Mouse (Mus musculus) liver, embryonic 12.5 days (tissue): Measurements from ENCODE around the gene Ccdc114. TPM values are rescaled to one million over a fixed set of nuclear protein-coding genes. Genes with fewer than 3 reads are reported as not detected.
"Not testable (repeated sequence)": the region's sequence is repeated elsewhere in the genome, so short reads cannot be mapped to it uniquely, and the experiment has no call there.

Source experiments
- ATAC-seq: fragments of 200-750 bp; cut with Nextera tagmentation; 2 replicates; pipeline ENCODE4 v1.8.0; 2017; ENCODE audit warnings: moderate number of reproducible peaks, mild to moderate bottlenecking, moderate library complexity
- H3K27ac ChIP-seq: fragments of 300-500 bp; sonication (generic); 2 replicates; pipeline ENCODE4 v1.5.1; 2016; ENCODE audit warnings: mild to moderate bottlenecking
- H3K27me3 ChIP-seq: fragments of 300-500 bp; sonication (generic); replicated peaks from 2 replicates; pipeline ENCODE4 v1.6.1; 2016; ENCODE audit warnings: mild to moderate bottlenecking, moderate library complexity
- H3K36me3 ChIP-seq: fragments of 300-500 bp; sonication (generic); 2 replicates; pipeline ENCODE4 v1.6.1; 2016; ENCODE audit warnings: mild to moderate bottlenecking, moderate library complexity
- H3K4me1 ChIP-seq: fragments of 300-500 bp; sonication (generic); 2 replicates; pipeline ENCODE4 v1.6.1; 2016
- H3K4me2 ChIP-seq: fragments of 300-500 bp; sonication (generic); 2 replicates; pipeline ENCODE4 v1.6.1; 2016; ENCODE audit warnings: mild to moderate bottlenecking, moderate library complexity
- H3K4me3 ChIP-seq: fragments of 300-500 bp; sonication (generic); 2 replicates; pipeline ENCODE4 v1.5.1; 2016; ENCODE audit warnings: mild to moderate bottlenecking, moderate library complexity
- H3K9ac ChIP-seq: fragments of 300-500 bp; sonication (generic); 2 replicates; pipeline ENCODE4 v1.6.1; 2016; ENCODE audit warnings: mild to moderate bottlenecking, moderate library complexity
- H3K9me3 ChIP-seq: fragments of 300-500 bp; sonication (generic); replicated peaks from 2 replicates; pipeline ENCODE4 v1.6.1; 2016; ENCODE audit warnings: mild to moderate bottlenecking, moderate library complexity
- WGBS: fragments of 180-500 bp; shearing (Covaris S2); methylation state at CpG from one replicate; pipeline ENCODE4 v1.1.7; 2016; ENCODE audit not compliant: insufficient replicate concordance; 5-methylcytosine and 5-hydroxymethylcytosine counted together
- polyA plus RNA-seq: library from polyadenylated mRNA; unstranded; fragments of >200 nt; fragmentation: Nextera tagmentation; extraction: Ambion mirVana; gene quantifications from 2 replicates; pipeline ENCODE4 v1.2.1, GENCODE M21; 2016

The Ccdc114 gene
- polyA plus RNA-seq, 1 experiment from 2014 or later = 1.6 TPM

DNA sequence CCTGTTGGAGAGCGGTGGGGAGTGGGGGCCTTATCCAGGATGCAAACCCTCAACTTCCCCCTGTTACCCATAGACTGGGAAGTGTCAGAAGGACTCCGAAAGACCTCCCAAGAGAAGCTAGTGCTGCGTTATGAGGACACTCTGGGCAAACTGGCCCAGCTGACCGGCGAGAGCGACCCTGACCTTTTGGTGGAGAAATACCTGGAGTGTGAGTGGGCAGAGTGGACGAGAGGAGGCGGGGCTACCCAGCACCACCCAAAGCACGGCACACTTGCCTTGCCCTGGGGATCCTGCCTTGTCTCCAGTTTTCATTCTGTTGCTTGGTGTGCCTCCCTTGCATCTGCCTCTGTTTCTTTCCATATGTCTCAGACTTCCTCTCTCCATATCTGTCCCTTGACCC is 18.1 kb downstream of the Ccdc114 start:
- no peak overlapping the region for H3K9ac ChIP-seq
- no peak for ATAC-seq
- WGBS = 54% methylated on average over 9 of the region's 9 CpGs

GRCm38 (mm10) chr7:45943280-45943679 is 19.4 kb downstream of the Ccdc114 start:
- H3K4me2 ChIP-seq, H3K9me3 ChIP-seq, H3K36me3 ChIP-seq, H3K9ac ChIP-seq, H3K4me1 ChIP-seq, H3K27me3 ChIP-seq, H3K27ac ChIP-seq, H3K4me3 ChIP-seq, ATAC-seq: not testable (repeated sequence)
- 47% methylated on average over 1 of the region's 1 CpGs for WGBS

More for the DNA sequence above, 18.1 kb downstream of the Ccdc114 start:
- H3K9me3 ChIP-seq = no peaks in the 10 kb centered on the region
- H3K36me3 ChIP-seq = no peaks in the 10 kb centered on the region
- no peaks in the 10 kb centered on the region for H3K27me3 ChIP-seq
- no peak overlapping the region for H3K4me3 ChIP-seq
- no peaks in the 10 kb centered on the region for H3K4me1 ChIP-seq
- H3K4me2 ChIP-seq = no peak overlapping the region
- H3K27ac ChIP-seq = no peak overlapping the region

GRCm38 (mm10) chr7:45949061-45949460 is 25.2 kb downstream of the Ccdc114 start:
- no peak overlapping the region for H3K27ac ChIP-seq
- H3K4me1 ChIP-seq = no peaks in the 10 kb centered on the region
- H3K4me2 ChIP-seq = no peak overlapping the region
- H3K9me3 ChIP-seq = no peaks in the 10 kb centered on the region
- no peak overlapping the region for H3K9ac ChIP-seq
- H3K4me3 ChIP-seq = no peak overlapping the region
- no peaks in the 10 kb centered on the region for H3K27me3 ChIP-seq
- 68% methylated on average over 4 of the region's 4 CpGs for WGBS
- no peaks in the 10 kb centered on the region for H3K36me3 ChIP-seq
- ATAC-seq = no peak

GRCm38 (mm10) chr7:45956611-45957010 is 32.7 kb downstream of the Ccdc114 start:
- ATAC-seq = no peak
- Histone ChIP-seq H3K36me3 (no peaks in the 10 kb centered on the region), H3K4me1 (no peaks in the 10 kb centered on the region), H3K27ac (no peak overlapping the region), H3K4me3 (no peak overlapping the region), H3K9me3 (no peaks in the 10 kb centered on the region), H3K4me2 (no peak overlapping the region), H3K9ac (no peak overlapping the region), H3K27me3 (no peaks in the 10 kb centered on the region)
- WGBS = 39% methylated on average over 4 of the region's 4 CpGs

DNA sequence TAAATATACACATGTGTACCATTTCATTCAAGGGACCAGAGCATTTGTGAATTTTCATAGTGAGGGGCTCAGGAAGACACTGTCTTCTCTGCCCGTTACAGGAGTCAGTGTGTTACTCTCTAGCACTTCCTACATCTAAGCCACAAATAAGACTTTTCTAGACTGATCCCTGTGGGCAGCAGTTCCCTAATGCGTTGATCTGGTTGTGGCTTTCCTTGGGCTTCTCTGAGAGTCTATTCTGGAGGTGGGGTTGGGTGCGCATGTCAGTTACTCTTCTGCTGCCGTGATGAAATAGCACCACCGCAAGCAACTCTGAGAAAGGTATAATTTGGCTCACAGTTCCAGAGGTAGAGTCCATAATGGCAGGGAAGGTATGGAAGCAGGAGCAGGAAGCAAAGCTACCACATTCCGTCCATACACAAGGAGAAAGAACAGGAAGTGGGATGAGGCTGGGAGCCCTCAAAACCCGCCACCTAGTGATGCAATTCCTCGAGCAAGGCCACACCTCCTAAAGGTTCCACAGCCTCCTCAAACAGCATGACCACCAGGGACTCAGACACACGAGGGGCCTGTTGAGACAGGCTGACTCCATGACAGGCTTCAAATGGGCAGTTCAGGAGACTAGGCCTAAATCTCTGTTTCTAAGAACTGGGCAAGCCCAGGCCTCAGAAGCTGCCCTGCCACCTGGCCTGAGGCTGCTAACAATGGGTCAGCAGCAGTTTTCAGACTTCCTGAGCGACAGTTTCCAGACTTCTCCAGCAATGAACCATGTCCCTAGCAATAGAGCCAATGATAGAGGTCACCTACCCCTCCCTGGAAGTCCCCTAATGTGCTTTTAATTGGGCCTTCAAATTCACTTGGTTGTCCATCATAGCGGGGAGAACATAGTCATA is 48.2 kb downstream of the Ccdc114 start:
- H3K4me3 ChIP-seq = no peak overlapping the region
- WGBS = 56% methylated on average over 11 of the region's 11 CpGs
- H3K9ac ChIP-seq = no peak overlapping the region
- H3K27me3 ChIP-seq = no peaks in the 10 kb centered on the region
- no peaks in the 10 kb centered on the region for H3K4me1 ChIP-seq
- no peaks in the 10 kb centered on the region for H3K9me3 ChIP-seq
- no peaks in the 10 kb centered on the region for H3K36me3 ChIP-seq
- no peak for ATAC-seq
- H3K4me2 ChIP-seq = no peak overlapping the region
- no peak overlapping the region for H3K27ac ChIP-seq

GRCm38 (mm10) chr7:45973271-45973687 is 49.4 kb downstream of the Ccdc114 start:
- H3K4me2 ChIP-seq = no peak overlapping the region
- WGBS = 72% methylated on average over 6 of the region's 6 CpGs
- H3K27ac ChIP-seq = no peak overlapping the region
- no peak overlapping the region for H3K4me3 ChIP-seq
- H3K4me1 ChIP-seq = no peaks in the 10 kb centered on the region
- no peak overlapping the region for H3K9ac ChIP-seq
- no peaks in the 10 kb centered on the region for H3K9me3 ChIP-seq
- no peaks in the 10 kb centered on the region for H3K27me3 ChIP-seq
- ATAC-seq = no peak
- H3K36me3 ChIP-seq = no peaks in the 10 kb centered on the region

DNA sequence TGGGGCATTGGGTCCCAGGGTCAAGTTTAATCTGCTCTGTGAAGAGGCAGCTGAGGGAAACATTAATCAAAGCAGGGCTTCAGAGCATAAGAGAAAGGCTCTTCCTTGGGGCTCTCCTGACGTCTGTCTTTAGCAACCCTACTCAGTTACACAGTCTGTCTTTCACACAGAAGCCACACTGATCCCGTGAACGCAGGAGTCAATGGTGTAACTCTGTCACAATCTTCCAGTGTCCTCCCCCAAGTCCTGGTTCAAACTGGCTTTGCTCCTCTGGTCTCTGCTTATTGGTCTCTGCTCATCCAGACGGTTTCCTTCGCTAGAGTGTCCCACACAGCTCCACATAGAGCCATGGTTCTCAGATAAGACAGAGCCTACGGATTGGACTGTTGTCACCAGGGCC is 50.2 kb downstream of the Ccdc114 start:
- no peak overlapping the region for H3K27ac ChIP-seq
- ATAC-seq = peak; percentile 53; the same call in 1 of the 2 replicates
- H3K9ac ChIP-seq = no peak overlapping the region
- H3K4me2 ChIP-seq = no peak overlapping the region
- no peaks in the 10 kb centered on the region for H3K27me3 ChIP-seq
- H3K36me3 ChIP-seq = no peaks in the 10 kb centered on the region
- 31% methylated on average over 6 of the region's 6 CpGs for WGBS
- H3K4me3 ChIP-seq = no peak overlapping the region
- no peaks in the 10 kb centered on the region for H3K9me3 ChIP-seq
- H3K4me1 ChIP-seq = no peaks in the 10 kb centered on the region

DNA sequence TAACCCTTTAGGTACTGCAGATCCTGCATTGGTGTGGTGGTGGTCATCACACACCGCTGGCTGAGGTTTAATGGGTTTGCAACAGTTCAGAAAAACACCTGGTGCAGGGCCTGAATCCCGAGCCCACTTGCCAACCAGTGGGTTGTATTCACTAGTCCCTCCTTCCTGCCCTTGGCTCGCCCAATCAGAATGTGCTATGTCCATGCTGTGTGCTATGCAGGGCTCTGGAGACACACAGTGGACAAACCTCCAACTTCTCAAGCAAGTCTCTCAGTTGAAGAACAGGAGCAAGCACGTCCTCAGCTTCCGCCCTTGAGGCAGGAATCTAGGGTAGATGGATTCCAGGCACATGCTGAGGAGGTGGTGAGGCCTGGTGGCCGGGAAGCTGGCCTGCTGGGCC is 50.6 kb downstream of the Ccdc114 start:
- H3K4me3 ChIP-seq = no peak overlapping the region
- H3K36me3 ChIP-seq = no peaks in the 10 kb centered on the region
- 49% methylated on average over 6 of the region's 6 CpGs for WGBS
- no peaks in the 10 kb centered on the region for H3K9me3 ChIP-seq
- no peak for ATAC-seq
- no peak overlapping the region for H3K4me2 ChIP-seq
- H3K27ac ChIP-seq = no peak overlapping the region
- H3K4me1 ChIP-seq = no peaks in the 10 kb centered on the region
- no peak overlapping the region for H3K9ac ChIP-seq
- H3K27me3 ChIP-seq = no peaks in the 10 kb centered on the region

DNA sequence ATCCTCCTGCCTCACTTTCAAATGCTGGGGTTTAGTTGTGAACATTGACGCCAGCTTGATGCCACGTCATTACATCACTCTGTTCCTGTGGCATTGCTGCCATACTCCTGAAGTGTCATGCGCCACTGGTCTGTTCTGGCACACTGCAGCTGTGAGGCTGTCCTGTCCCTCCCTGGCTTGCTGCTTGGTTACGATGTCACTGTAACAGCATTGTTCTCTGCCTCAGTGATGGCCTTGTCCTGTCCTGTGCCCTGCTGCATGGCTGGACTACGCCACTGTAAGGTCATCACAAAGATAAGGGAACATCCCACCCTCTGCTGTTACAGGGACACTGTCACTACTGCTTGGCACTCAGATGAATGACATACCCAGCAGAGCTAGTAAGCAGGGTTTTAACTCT is 57.7 kb downstream of the Ccdc114 start:
- H3K4me1 ChIP-seq = no peaks in the 10 kb centered on the region
- WGBS = 71% methylated on average over 5 of the region's 5 CpGs
- no peaks in the 10 kb centered on the region for H3K9me3 ChIP-seq
- H3K4me2 ChIP-seq = no peak overlapping the region
- no peak overlapping the region for H3K27ac ChIP-seq
- H3K9ac ChIP-seq = no peak overlapping the region
- no peak overlapping the region for H3K4me3 ChIP-seq
- H3K36me3 ChIP-seq = no peaks in the 10 kb centered on the region
- no peak for ATAC-seq
- H3K27me3 ChIP-seq = no peaks in the 10 kb centered on the region

GRCm38 (mm10) chr7:45986893-45987292 is 63.0 kb downstream of the Ccdc114 start:
- ATAC-seq = no peak
- Histone ChIP-seq H3K4me1 (no peaks in the 10 kb centered on the region), H3K9ac (no peak overlapping the region), H3K27me3 (no peaks in the 10 kb centered on the region), H3K4me3 (no peak overlapping the region), H3K36me3 (no peaks in the 10 kb centered on the region), H3K4me2 (no peak overlapping the region), H3K27ac (no peak overlapping the region), H3K9me3 (no peaks in the 10 kb centered on the region)
- 58% methylated on average over 6 of the region's 6 CpGs for WGBS

DNA sequence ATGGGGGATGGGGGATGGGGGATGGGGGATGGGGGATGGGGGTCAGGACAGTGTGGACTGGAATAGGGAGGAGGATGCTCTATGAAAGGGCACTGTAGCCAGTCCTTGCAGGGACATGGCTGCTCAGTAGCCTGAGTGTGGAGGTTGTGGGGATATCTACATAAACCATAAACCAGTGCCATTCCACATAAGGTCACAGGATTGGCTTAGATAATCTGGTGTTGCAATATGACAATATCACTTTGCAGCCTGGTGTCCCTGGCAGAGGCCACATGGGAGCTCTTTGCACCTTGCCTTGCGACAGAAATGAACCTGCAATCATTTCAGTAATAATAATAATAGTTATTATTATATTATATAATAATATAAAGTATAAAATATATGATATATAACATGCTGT is 64.5 kb downstream of the Ccdc114 start:
- ATAC-seq = no peak
- WGBS = 74% methylated on average over 1 of the region's 1 CpGs

DNA sequence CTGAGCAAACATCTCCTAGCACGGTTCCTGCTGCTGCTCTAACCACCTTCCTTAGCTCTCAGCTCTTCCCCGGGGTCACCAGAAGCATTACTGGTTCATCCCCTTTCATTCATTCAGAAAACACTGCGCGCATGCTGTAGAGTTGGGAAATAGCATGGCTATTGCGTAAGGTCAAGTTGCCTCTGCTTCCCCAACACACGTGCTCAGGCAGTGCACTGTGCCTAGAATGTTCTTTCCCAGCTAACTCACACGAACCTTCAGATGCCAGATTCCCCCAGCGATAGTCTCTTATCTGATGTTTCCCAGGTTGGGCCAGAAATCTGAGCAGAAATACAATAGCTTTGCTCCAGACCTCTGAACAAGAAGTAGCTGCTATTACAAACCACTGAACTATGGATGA is 68.6 kb downstream of the Ccdc114 start:
- no peaks in the 10 kb centered on the region; the same call in 1 of the 2 replicates for H3K27me3 ChIP-seq
- no peak overlapping the region for H3K4me3 ChIP-seq
- no peak overlapping the region for H3K27ac ChIP-seq
- H3K9me3 ChIP-seq = no peaks in the 10 kb centered on the region
- WGBS = 56% methylated on average over 8 of the region's 8 CpGs
- no peak overlapping the region for H3K4me2 ChIP-seq
- H3K9ac ChIP-seq = no peak overlapping the region
- ATAC-seq = no peak
- no peaks in the 10 kb centered on the region for H3K4me1 ChIP-seq
- H3K36me3 ChIP-seq = 0 out of 2 replicates have a peak, but pooled peaks cover 4% of the 10 kb centered on the region

More for the DNA sequence above, 64.5 kb downstream of the Ccdc114 start:
- no peak overlapping the region for H3K9ac ChIP-seq
- no peaks in the 10 kb centered on the region for H3K36me3 ChIP-seq
- H3K27me3 ChIP-seq = no peaks in the 10 kb centered on the region
- no peaks in the 10 kb centered on the region for H3K4me1 ChIP-seq
- H3K9me3 ChIP-seq = no peaks in the 10 kb centered on the region
- no peak overlapping the region for H3K4me2 ChIP-seq
- H3K27ac ChIP-seq = no peak overlapping the region
- H3K4me3 ChIP-seq = no peak overlapping the region
